Mouse (Mus musculus) MEL (cell line): ENCODE data around the gene Tbc1d16. TPM values are rescaled to one million over a fixed set of nuclear protein-coding genes. Genes with fewer than 3 reads are reported as not detected.

Source experiments
- DNase-seq: peaks from one replicate; pipeline ENCODE4 v3.0.0; 2011; ENCODE audit warnings: low read depth, low spot score
- H3K27ac ChIP-seq: 2 replicates; pipeline ENCODE4 v1.5.1; 2012; ENCODE audit warnings: low read depth, mild to moderate bottlenecking, control low read depth, low read length, moderate library complexity; ENCODE audit not compliant: control insufficient read depth
- H3K27me3 ChIP-seq, 2 experiments: fragments of 150-350 bp in 1 of 2; sonication (generic) in 1 of 2; 2 replicates each; pipeline ENCODE4 v1.6.1; 2012; ENCODE audit warnings: low read length in 2 of 2, mild to moderate bottlenecking in 2 of 2, improper control_type of control experiment in 1 of 2, moderate library complexity in 1 of 2; ENCODE audit not compliant: insufficient read depth in 2 of 2, control insufficient read depth in 1 of 2
- H3K36me3 ChIP-seq, 2 experiments: 2 replicates each; pipeline ENCODE4 v1.6.1; 2012 to 2014; ENCODE audit warnings: low read length in 2 of 2, improper control_type of control experiment in 1 of 2, inconsistent platforms in 1 of 2, mild to moderate bottlenecking in 1 of 2; ENCODE audit not compliant: insufficient read depth in 2 of 2, control insufficient read depth in 1 of 2
- H3K4me1 ChIP-seq, 2 experiments: fragments of 150-350 bp in 1 of 2; sonication (generic) in 1 of 2; 2 replicates each; pipeline ENCODE4 v1.6.1; 2012; ENCODE audit warnings: low read length in 2 of 2, improper control_type of control experiment in 1 of 2, mild to moderate bottlenecking in 1 of 2; ENCODE audit not compliant: insufficient read depth in 2 of 2, control insufficient read depth in 1 of 2
- H3K4me3 ChIP-seq, 2 experiments: fragments of 150-350 bp in 1 of 2; sonication (generic) in 1 of 2; 2 replicates each; pipeline ENCODE4 v1.5.1; 2012; ENCODE audit warnings: low read depth in 2 of 2, low read length in 2 of 2, mild to moderate bottlenecking in 2 of 2, moderate library complexity in 2 of 2, control low read depth in 1 of 2, improper control_type of control experiment in 1 of 2; ENCODE audit not compliant: control insufficient read depth in 1 of 2, insufficient read depth in 1 of 2
- H3K79me2 ChIP-seq: 2 replicates; pipeline ENCODE4 v1.6.1; 2012; ENCODE audit warnings: mild to moderate bottlenecking, low read length, moderate library complexity; ENCODE audit not compliant: control insufficient read depth, poor library complexity, insufficient read depth
- H3K9ac ChIP-seq: 2 replicates; pipeline ENCODE4 v1.6.1; 2012; ENCODE audit warnings: low read depth, mild to moderate bottlenecking, control low read depth, low read length, moderate library complexity; ENCODE audit not compliant: control insufficient read depth, poor library complexity, severe bottlenecking
- H3K9me3 ChIP-seq: fragments of 150-350 bp; sonication (generic); replicated peaks from 2 replicates; pipeline ENCODE4 v1.6.1; 2012; ENCODE audit warnings: mild to moderate bottlenecking, low read length, improper control_type of control experiment, moderate library complexity; ENCODE audit not compliant: insufficient read depth
- BHLHE40 ChIP-seq: IDR thresholded peaks from 2 replicates; pipeline ENCODE4 v1.6.1; 2012; ENCODE audit warnings: low read depth, mild to moderate bottlenecking, inconsistent platforms, low read length, improper control_type of control experiment, borderline replicate concordance
- MAFK ChIP-seq: IDR thresholded peaks from 2 replicates; pipeline ENCODE4 v1.6.1; 2011; ENCODE audit warnings: low read depth, mild to moderate bottlenecking, low read length, improper control_type of control experiment, borderline replicate concordance
- MXI1 ChIP-seq: IDR thresholded peaks from 2 replicates; pipeline ENCODE4 v1.6.1; 2011; ENCODE audit warnings: mild to moderate bottlenecking, low read depth, low read length, improper control_type of control experiment
- NELFE ChIP-seq: IDR thresholded peaks from 2 replicates; pipeline ENCODE4 v1.6.1; 2011; ENCODE audit warnings: low read depth, low read length, improper control_type of control experiment
- ZC3H11A ChIP-seq: IDR thresholded peaks from 2 replicates; pipeline ENCODE4 v1.6.1; 2012; ENCODE audit warnings: low read depth, mild to moderate bottlenecking, inconsistent platforms, low read length, improper control_type of control experiment
- ZMIZ1 ChIP-seq: IDR thresholded peaks from 2 replicates; pipeline ENCODE4 v1.6.1; 2012; ENCODE audit warnings: low read depth, mild to moderate bottlenecking, inconsistent platforms, low read length, improper control_type of control experiment, moderate library complexity
- polyA plus RNA-seq, 2 experiments: library from polyadenylated mRNA; stranded (reverse) in 1 of 2; unstranded in 1 of 2; fragments of >175 nt in 1 of 2; fragments of >200 nt in 1 of 2; gene quantifications; 2 replicates each; pipeline versions ENCODE4 v1.2.1 to v1.2.4; 2012; ENCODE audit warnings: low replicate concordance in 2 of 2, low read depth in 1 of 2; ENCODE audit not compliant: insufficient read length in 2 of 2, insufficient read depth in 1 of 2, missing spikeins in 1 of 2
- total RNA-seq: library from RNA; depleted of rRNA; stranded (reverse); fragments of 300-350 nt; gene quantifications from 2 replicates; pipeline ENCODE4 v1.2.3, GENCODE M21; 2012

Tbc1d16 gene
- total and polyA plus RNA-seq, 3 experiments = 13.6 to 19.2 TPM; not detected in 1

DNA sequence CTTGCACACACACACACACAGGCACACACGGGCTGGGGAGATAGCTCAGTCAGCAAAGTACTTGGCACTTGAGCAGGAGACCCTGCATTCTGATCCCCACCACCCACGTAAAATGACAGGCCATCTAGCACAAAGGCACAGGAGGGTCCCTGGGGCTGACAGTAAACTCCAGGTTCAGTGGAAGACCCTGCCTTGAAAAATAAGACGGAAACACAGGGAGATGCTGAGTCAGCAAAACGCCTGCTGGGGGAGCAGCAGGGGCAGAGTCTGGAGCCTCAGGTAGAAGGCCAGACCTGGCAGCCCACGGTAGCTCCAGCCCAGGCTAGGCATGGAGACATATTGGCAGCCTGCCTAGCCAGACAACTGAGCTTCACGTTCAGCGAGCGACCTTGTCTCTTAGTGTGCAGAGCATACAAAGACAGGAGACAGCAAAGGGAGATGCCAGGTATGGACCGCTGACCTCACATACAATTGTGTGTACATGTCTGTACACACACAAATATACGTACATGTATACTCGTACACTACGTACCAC, 46.4 kb downstream of the Tbc1d16 start:
- no peak overlapping the region for H3K4me3 ChIP-seq
- no peak for DNase-seq
- no peaks in the 10 kb centered on the region for H3K9me3 ChIP-seq
- H3K4me1 ChIP-seq = peaks cover 0 to 11% of the 10 kb centered on the region in 2 experiments; a peak in 3 of 4 replicates
- H3K27me3 ChIP-seq = no peaks in the 10 kb centered on the region
- H3K9ac ChIP-seq = no peak overlapping the region
- H3K36me3 ChIP-seq = peaks cover 0 to 3% of the 10 kb centered on the region in 2 experiments; a peak in 2 of 4 replicates
- no peak overlapping the region for H3K27ac ChIP-seq
- TF ChIP-seq MAFK (peak; percentile 96), MXI1 (no peak)
- H3K79me2 ChIP-seq = no peaks in the 10 kb centered on the region

DNA sequence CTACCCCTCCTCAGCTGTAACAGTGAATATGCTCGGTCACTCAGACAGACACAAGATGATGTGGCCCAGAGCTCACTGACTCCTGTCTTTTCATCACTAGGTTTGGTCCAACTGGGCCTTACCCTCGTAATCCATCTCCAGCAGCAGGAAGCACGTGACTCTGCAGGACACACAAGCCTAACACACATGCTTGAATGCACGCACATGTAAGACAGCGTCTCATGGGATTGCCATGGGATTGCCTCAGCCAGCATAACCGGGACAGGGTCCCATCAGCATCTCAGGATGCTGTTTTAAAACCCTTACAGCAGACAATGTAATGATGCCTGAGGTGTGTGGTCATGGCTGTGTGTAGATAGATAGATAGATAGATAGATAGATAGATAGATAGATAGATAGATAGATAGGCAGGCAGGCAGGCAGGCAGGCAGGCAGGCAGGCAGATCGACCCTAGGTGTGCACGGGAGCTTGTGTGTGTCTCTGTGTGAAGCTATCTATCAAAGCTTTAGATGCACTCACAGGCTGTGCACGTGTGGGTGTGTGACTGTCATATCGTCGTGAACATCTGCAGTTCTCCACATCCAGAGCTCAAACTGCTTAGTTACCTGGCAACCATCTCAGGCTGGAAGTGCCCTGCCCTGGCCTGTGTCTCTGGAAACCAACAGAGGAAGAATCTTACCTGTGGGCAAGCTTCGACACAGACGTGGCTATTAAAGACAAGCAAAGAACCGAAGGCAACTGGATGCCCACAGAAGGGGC, 47.3 kb downstream of the Tbc1d16 start:
- Histone ChIP-seq H3K27me3 (no peaks in the 10 kb centered on the region), H3K27ac (no peak overlapping the region), H3K9me3 (no peaks in the 10 kb centered on the region), H3K4me3 (no peak overlapping the region), H3K79me2 (no peaks in the 10 kb centered on the region), H3K4me1 (peaks cover 0 to 11% of the 10 kb centered on the region in 2 experiments; a peak in 3 of 4 replicates), H3K9ac (no peak overlapping the region), H3K36me3 (peaks cover 0 to 3% of the 10 kb centered on the region in 2 experiments; a peak in 2 of 4 replicates)
- DNase-seq = peak; percentile 26
- TF ChIP-seq BHLHE40 (0 out of 2 replicates have a peak, but pooled peaks have one; percentile 21), NELFE (no peak)

DNA sequence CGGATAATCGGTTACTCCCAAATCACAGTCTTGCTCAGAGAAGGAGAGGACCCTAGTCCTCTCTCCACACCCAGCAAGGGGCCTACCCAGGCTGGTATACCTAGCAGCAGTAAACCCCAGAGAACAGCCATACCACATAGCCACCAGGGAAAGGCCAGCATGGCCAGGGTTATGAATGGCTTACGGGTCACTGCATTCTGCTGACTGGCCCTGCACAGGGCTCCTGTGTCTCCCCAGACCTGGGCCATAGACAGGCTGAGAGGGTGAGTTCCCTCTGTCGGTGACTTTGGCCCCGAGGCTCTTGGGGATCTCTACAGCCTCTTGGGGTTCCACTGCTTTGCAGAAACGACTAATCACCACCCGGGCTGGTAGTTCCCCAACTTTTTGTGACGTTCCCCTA, 50.0 kb downstream of the Tbc1d16 start:
- H3K9ac ChIP-seq = no peak overlapping the region
- no peak overlapping the region for H3K27ac ChIP-seq
- H3K36me3 ChIP-seq = peaks cover 0 to 3% of the 10 kb centered on the region in 2 experiments; a peak in 2 of 4 replicates
- no peaks in the 10 kb centered on the region for H3K9me3 ChIP-seq
- no peaks in the 10 kb centered on the region for H3K79me2 ChIP-seq
- no peaks in the 10 kb centered on the region for H3K27me3 ChIP-seq
- no peak for DNase-seq
- peaks cover 0 to 11% of the 10 kb centered on the region in 2 experiments; a peak in 3 of 4 replicates for H3K4me1 ChIP-seq
- H3K4me3 ChIP-seq = no peak overlapping the region
- TF ChIP-seq ZC3H11A = no peak
- no peak for TF ChIP-seq ZMIZ1
